Mouse (Mus musculus) midbrain, embryonic 15.5 days (tissue): ENCODE measurements at regions not wholly inside any gene's neighbourhood (a gene's known extent, or its start where the extent isn't known, plus 50 kb on each side); places are given as distances from the start of the nearest gene placed in this dataset.
"Not testable (repeated sequence)": the region's sequence is repeated elsewhere in the genome, so short reads cannot be mapped to it uniquely, and the experiment has no call there.

Experiments used
- ATAC-seq: fragments of 200-750 bp; cut with Nextera tagmentation; replicated peaks from 2 replicates; pipeline ENCODE4 v1.8.0; 2017; ENCODE audit warnings: moderate TSS enrichment
- H3K27ac ChIP-seq: fragments of 300-500 bp; sonication (generic); 2 replicates; pipeline ENCODE4 v1.5.1; 2015; ENCODE audit warnings: mild to moderate bottlenecking, inconsistent platforms
- H3K27me3 ChIP-seq: fragments of 300-500 bp; sonication (generic); replicated peaks from 2 replicates; pipeline ENCODE4 v1.6.1; 2015; ENCODE audit warnings: inconsistent platforms
- H3K36me3 ChIP-seq: fragments of 300-500 bp; sonication (generic); replicated peaks from 2 replicates; pipeline ENCODE4 v1.6.1; 2015; ENCODE audit warnings: inconsistent platforms
- H3K4me1 ChIP-seq: fragments of 300-500 bp; sonication (generic); 2 replicates; pipeline ENCODE4 v1.6.1; 2015; ENCODE audit warnings: inconsistent platforms
- H3K4me2 ChIP-seq: fragments of 300-500 bp; sonication (generic); 2 replicates; pipeline ENCODE4 v1.6.1; 2015; ENCODE audit warnings: inconsistent platforms, mild to moderate bottlenecking, moderate library complexity
- H3K4me3 ChIP-seq: fragments of 300-500 bp; sonication (generic); 2 replicates; pipeline ENCODE4 v1.5.1; 2015; ENCODE audit warnings: mild to moderate bottlenecking, inconsistent platforms
- H3K9ac ChIP-seq: fragments of 300-500 bp; sonication (generic); 2 replicates; pipeline ENCODE4 v1.6.1; 2015; ENCODE audit warnings: mild to moderate bottlenecking, inconsistent platforms
- H3K9me3 ChIP-seq: fragments of 300-500 bp; sonication (generic); 2 replicates; pipeline ENCODE4 v1.6.1; 2016; ENCODE audit warnings: inconsistent platforms
- WGBS: fragments of 180-500 bp; shearing (Covaris S2); methylation state at CpG from one replicate; pipeline ENCODE4 v1.1.7; 2015; ENCODE audit warnings: mixed read lengths; 5-methylcytosine and 5-hydroxymethylcytosine counted together

DNA sequence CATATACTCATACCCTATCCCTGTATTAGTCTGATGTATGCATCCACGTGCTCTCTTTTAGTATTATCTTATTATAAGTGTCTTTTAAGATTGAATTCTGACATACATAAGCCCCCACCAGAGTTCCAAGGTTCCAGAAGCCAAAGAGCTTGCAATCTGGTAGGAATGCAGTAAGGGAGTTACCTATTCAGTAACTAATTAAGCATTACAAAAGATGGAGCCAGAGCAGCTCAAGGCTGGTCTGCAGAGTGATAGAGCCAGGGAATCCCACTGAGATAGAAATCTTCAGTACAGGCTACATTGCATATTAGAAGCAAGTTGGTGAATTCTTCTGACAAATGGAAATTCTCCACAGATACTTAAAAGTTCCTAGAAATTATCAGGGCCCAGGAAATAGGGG, 790.7 kb downstream of the Prdm13 start:
- H3K36me3 ChIP-seq, H3K4me3 ChIP-seq, H3K4me2 ChIP-seq, H3K4me1 ChIP-seq, H3K9ac ChIP-seq, H3K27ac ChIP-seq, H3K27me3 ChIP-seq, ATAC-seq, H3K9me3 ChIP-seq: not testable (repeated sequence)
- 17% methylated on average over 1 of the region's 1 CpGs for WGBS

- WGBS, result 60% methylated on average over 1 of the region's 1 CpGs
- Histone ChIP-seq H3K27ac (no peak overlapping the region), H3K36me3 (no peaks in the 10 kb centered on the region), H3K4me3 (no peak overlapping the region), H3K9me3 (no peaks in the 10 kb centered on the region), H3K9ac (no peak overlapping the region), H3K4me1 (no peaks in the 10 kb centered on the region), H3K4me2 (no peak overlapping the region), H3K27me3 (no peaks in the 10 kb centered on the region)
- 0 out of 2 replicates have a peak, but pooled peaks have one; percentile 27 for ATAC-seq
Measured at GRCm38 (mm10) chr4:20893872-20894271, 791.9 kb downstream of the Prdm13 start.

DNA sequence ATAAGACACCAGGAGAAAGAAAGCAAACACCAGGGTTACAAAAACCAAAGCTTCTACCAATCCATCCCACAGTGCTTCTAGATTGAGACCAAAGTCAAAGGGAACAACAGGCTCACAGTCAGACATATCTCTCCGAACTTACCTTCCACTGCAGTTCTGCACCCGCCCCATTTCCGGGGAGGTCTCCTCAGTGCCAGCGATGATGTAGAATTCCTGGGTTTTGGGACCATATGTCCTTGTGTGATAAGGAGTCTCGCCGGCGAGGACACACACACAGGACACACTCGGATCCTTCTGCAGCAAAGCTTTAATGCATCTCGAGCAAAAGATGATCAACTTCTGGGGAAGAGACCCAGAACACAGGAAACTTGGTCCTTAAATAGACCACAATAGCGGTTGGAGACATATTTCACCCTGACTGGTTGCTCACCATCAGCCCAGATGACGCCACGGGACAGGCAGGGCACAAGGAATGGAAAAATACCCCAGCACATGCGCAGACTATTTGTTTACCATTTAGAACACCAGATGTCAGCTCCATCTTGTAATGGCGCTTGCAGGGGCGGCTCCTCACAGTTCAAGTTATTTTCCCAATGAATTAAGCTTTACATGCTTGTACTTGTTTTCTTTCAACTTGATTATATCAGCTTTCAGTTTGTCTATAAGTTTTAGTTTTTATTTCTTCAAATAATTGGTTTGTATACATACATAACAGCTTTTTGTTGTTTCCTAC, 824.9 kb downstream of the Prdm13 start:
- Histone ChIP-seq H3K9ac (no peak overlapping the region), H3K27ac (no peak overlapping the region), H3K4me2 (no peak overlapping the region), H3K4me3 (no peak overlapping the region), H3K9me3 (no peaks in the 10 kb centered on the region), H3K4me1 (no peaks in the 10 kb centered on the region), H3K27me3 (no peaks in the 10 kb centered on the region), H3K36me3 (no peaks in the 10 kb centered on the region)
- ATAC-seq, result no peak
- 95% methylated on average over 15 of the region's 15 CpGs for WGBS

DNA sequence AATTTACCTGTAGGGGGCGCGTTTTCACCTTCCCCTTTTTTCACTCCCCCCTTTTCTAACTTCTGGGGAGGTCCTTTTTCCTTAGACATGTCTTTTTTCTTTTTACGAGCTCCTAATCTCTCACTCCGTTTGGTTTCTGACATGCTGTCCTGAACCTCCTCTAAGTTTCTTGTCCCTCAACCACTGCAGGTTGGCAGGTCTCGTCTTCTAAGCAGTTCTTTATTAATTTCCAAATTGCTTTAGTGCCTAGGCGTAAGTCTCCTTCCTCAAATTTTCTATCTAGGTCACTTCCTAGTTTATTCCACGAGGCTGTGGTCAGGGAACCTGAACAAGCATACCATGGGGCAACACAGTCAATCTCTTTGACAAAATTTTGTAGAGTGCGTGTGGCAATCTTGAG, 825.7 kb downstream of the Prdm13 start:
- not testable (repeated sequence) for H3K36me3 ChIP-seq, H3K27me3 ChIP-seq, H3K4me1 ChIP-seq, H3K27ac ChIP-seq, H3K4me3 ChIP-seq, H3K9me3 ChIP-seq, H3K9ac ChIP-seq, H3K4me2 ChIP-seq, ATAC-seq
- 81% methylated on average over 8 of the region's 8 CpGs for WGBS

DNA sequence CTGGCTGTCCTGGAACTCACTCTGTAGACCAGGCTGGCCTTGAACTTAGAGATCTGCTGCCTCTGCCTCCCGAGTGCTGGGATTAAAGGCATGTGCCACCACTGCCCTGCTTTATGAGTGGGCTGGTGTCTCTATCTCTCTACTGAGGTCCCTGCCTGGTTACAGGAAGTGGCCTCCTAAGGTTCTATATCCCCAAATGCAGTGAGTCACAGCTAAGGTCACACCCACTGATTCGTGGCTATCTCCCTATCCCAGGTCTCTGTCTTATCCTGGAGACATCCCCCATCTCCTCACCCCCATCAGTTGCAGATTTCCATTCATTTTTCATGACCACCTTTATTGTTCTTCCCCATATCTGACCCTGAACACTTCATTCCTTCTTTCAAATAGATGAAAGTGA, 837.3 kb downstream of the Prdm13 start:
- no peaks in the 10 kb centered on the region for H3K36me3 ChIP-seq
- 71% methylated on average over 2 of the region's 2 CpGs for WGBS
- H3K4me1 ChIP-seq, result no peaks in the 10 kb centered on the region
- H3K4me2 ChIP-seq, result no peak overlapping the region
- no peak for ATAC-seq
- H3K27me3 ChIP-seq, result no peaks in the 10 kb centered on the region
- H3K27ac ChIP-seq, result no peak overlapping the region
- H3K9ac ChIP-seq, result no peak overlapping the region
- no peaks in the 10 kb centered on the region for H3K9me3 ChIP-seq
- no peak overlapping the region for H3K4me3 ChIP-seq

DNA sequence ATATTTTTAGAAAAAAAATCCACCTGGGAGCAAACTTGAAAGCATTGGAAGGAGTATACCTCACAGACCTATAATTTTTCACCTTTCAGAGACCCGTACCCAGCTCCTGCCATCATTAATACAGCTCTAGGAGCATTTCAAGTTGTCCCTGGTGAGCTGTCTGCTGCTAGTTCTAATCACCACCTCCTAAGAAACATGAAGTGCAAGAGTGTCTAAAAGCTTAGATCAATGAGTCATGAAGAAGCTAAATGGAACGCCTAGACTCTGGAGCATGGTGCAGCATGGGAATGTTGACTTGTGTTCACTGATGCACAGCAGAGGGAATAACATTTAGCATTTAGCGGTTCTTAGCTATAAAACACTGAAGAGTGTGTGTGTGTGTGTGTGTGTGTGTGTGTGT, 841.2 kb downstream of the Prdm13 start:
- H3K9ac ChIP-seq, result no peak overlapping the region
- 67% methylated on average over 3 of the region's 3 CpGs for WGBS
- H3K27ac ChIP-seq, result no peak overlapping the region
- no peak overlapping the region for H3K4me2 ChIP-seq
- H3K27me3 ChIP-seq, result no peaks in the 10 kb centered on the region
- no peaks in the 10 kb centered on the region for H3K4me1 ChIP-seq
- H3K9me3 ChIP-seq, result no peaks in the 10 kb centered on the region
- ATAC-seq, result no peak; the same call in 1 of the 2 replicates
- H3K4me3 ChIP-seq, result no peak overlapping the region
- H3K36me3 ChIP-seq, result no peaks in the 10 kb centered on the region
